Mouse (Mus musculus) hindbrain, postnatal 0 days (tissue): ENCODE results near the gene Hps3. TPM values are rescaled to one million over a fixed set of nuclear protein-coding genes. Genes with fewer than 3 reads are reported as not detected.

Experiments used
- ATAC-seq: fragments of 200-750 bp; cut with Nextera tagmentation; 2 replicates; pipeline ENCODE4 v1.8.0; 2017; ENCODE audit warnings: mild to moderate bottlenecking, moderate TSS enrichment, moderate library complexity
- DNase-seq: peaks from one replicate; pipeline ENCODE4 v3.0.0-alpha.2; 2015; ENCODE audit warnings: low spot score
- H3K27ac ChIP-seq: fragments of 300-500 bp; sonication (generic); 2 replicates; pipeline ENCODE4 v1.5.1; 2014; ENCODE audit warnings: mild to moderate bottlenecking
- H3K27me3 ChIP-seq: fragments of 300-500 bp; sonication (generic); 2 replicates; pipeline ENCODE4 v1.6.1; 2014; ENCODE audit warnings: low read length, mixed read lengths; ENCODE audit not compliant: insufficient read depth
- H3K36me3 ChIP-seq: fragments of 300-500 bp; sonication (generic); 2 replicates; pipeline ENCODE4 v1.6.1; 2014; ENCODE audit warnings: low read length, mixed read lengths; ENCODE audit not compliant: insufficient read depth
- H3K4me1 ChIP-seq: fragments of 300-500 bp; sonication (generic); 2 replicates; pipeline ENCODE4 v1.6.1; 2014; ENCODE audit warnings: antibody characterized with exemption, low read length, mixed read lengths; ENCODE audit not compliant: insufficient read depth
- H3K4me2 ChIP-seq: fragments of 300-500 bp; sonication (generic); 2 replicates; pipeline ENCODE4 v1.6.1; 2014; ENCODE audit warnings: low read depth, mild to moderate bottlenecking, low read length, moderate library complexity, mixed read lengths
- H3K4me3 ChIP-seq: fragments of 300-500 bp; sonication (generic); 2 replicates; pipeline ENCODE4 v1.5.1; 2014; ENCODE audit warnings: low read length
- H3K9ac ChIP-seq: fragments of 300-500 bp; sonication (generic); replicated peaks from 2 replicates; pipeline ENCODE4 v1.6.1; 2014; ENCODE audit warnings: mild to moderate bottlenecking, low read length, moderate library complexity, mixed read lengths
- H3K9me3 ChIP-seq: fragments of 300-500 bp; sonication (generic); 2 replicates; pipeline ENCODE4 v1.6.1; 2016; ENCODE audit warnings: low read length, mixed read lengths
- CTCF ChIP-seq: IDR thresholded peaks from 2 replicates; pipeline ENCODE4 v1.5.1; 2016; ENCODE audit warnings: antibody characterized with exemption, control low read depth, low read depth
- WGBS: fragments of 180-500 bp; shearing (Covaris S2); extraction: QIAGEN DNeasy Blood & Tissue Kit; methylation state at CpG from one replicate; pipeline ENCODE4 v1.1.7; 2014; 5-methylcytosine and 5-hydroxymethylcytosine counted together
- polyA plus RNA-seq: library from polyadenylated mRNA; unstranded; fragments of >200 nt; fragmentation: Nextera tagmentation; extraction: Ambion mirVana; gene quantifications from 2 replicates; pipeline ENCODE4 v1.2.1, GENCODE M21; 2015
- total RNA-seq: library from RNA; depleted of rRNA; stranded (reverse); fragments of >200 nt; gene quantifications from 2 replicates; pipeline ENCODE4 v1.2.3, GENCODE M21; 2014

Hps3 gene
- total and polyA plus RNA-seq, 2 experiments from 2014 or later: 11.2 to 15.6 TPM

DNA sequence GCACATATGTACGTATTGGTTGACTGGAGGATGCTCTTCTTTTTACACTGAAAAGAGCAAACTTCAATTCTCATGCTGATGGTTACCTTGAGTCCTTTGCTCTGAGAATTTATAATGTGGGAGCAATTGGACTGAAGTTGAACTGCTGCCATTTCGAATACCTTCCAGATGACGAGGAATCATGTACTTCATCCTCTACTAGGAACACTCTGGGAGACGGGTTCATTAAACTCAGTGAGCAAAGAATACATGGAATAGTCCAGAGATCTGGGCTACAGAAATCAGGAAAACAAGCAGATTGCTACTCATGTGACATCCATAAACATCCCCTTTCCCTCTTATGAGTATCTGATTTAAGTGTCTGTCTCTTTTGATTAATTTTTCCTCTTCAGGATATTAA, 954 bp upstream of the Hps3 start:
- ATAC-seq: no peak
- Histone ChIP-seq H3K36me3 (no peaks in the 10 kb centered on the region), H3K4me1 (peaks cover 4% of the 10 kb centered on the region; the same call in 1 of the 2 replicates), H3K9me3 (no peaks in the 10 kb centered on the region), H3K27me3 (no peaks in the 10 kb centered on the region), H3K9ac (no peak overlapping the region), H3K4me3 (no peak overlapping the region), H3K27ac (no peak overlapping the region), H3K4me2 (no peak overlapping the region)
- DNase-seq: no peak
- no peak for TF ChIP-seq CTCF
- 77% methylated on average over 4 of the region's 4 CpGs for WGBS

DNA sequence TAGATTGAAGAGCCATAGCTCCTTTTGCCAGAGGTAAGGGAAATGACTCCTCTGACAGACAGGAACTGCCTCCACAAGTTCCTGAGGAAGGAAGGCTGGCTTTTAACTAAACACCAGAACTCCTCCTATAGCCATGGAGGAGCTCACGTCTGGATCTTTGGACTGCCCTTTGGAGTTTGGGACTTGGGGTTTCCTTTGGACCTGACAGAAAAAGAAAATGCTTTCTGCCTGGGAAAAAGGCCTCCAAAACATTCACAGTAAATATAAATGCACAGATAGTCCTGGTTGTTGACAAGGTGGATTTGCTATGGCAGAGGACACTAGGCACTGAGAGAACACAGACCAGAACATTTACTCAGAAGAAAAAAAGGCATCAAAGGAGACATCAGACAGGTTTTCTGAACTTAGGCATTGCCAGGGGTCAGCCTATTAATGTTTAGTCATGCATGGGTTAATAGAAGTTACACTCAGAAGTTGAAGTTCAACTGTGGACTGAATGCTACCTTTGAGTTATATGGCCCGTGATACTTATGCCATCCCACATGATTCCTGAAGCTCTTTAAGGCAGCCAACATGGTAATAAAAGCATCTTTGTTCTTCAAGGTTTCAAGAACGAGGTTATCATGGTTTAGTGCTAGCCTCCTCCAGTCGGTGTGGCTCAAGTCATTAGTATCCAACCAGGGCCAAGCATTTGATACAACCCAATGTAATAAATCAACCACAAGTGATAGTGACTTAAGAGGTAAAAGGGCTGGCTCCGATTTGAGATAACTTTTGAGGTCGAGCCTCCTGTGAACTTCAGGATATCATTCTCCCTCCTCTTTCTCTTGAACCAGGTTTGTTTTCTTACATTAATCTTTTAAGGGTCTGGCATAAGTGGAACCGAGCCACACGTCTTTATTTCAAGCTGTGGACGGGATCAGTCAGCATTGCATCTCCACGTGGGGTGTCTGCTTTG, 1.1 kb downstream of the Hps3 start:
- H3K9me3 ChIP-seq: no peaks in the 10 kb centered on the region
- H3K9ac ChIP-seq: peak overlapping the region; percentile 71
- H3K4me1 ChIP-seq: peaks cover 4% of the 10 kb centered on the region; the same call in 1 of the 2 replicates
- H3K27me3 ChIP-seq: no peaks in the 10 kb centered on the region
- TF ChIP-seq CTCF: no peak
- peak overlapping the region; percentile 79; the same call in 1 of the 2 replicates for H3K27ac ChIP-seq
- WGBS: 18% methylated on average over 10 of the region's 10 CpGs
- ATAC-seq (no peak), DNase-seq (no peak)
- peak overlapping the region; percentile 88 for H3K4me3 ChIP-seq
- peak overlapping the region; percentile 80 for H3K4me2 ChIP-seq
- H3K36me3 ChIP-seq: no peaks in the 10 kb centered on the region

DNA sequence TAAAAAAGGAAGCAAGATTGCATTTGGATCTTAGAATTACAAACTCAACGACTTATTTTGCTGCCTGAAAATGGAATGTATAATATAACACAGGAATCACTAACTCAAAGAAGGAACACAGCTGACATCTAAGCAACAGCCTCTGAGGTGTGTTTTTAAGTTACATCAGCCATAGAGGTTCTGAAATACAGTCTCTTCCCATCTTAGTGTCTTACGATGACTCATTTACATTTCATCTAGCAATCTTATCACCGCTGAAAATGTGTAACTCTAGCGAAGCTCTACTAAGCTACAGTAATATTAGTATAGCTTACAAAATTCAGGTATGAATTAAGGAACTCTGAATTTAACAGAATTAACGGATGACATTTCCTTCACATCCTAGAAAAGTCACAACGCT, 4.3 kb downstream of the Hps3 start:
- H3K4me2 ChIP-seq: no peak overlapping the region
- H3K27ac ChIP-seq: no peak overlapping the region
- H3K27me3 ChIP-seq: no peaks in the 10 kb centered on the region
- ATAC-seq (no peak), DNase-seq (no peak)
- H3K36me3 ChIP-seq: peaks cover 13% of the 10 kb centered on the region; the same call in 1 of the 2 replicates
- no peaks in the 10 kb centered on the region for H3K9me3 ChIP-seq
- no peak for TF ChIP-seq CTCF
- peaks cover 4% of the 10 kb centered on the region; the same call in 1 of the 2 replicates for H3K4me1 ChIP-seq
- H3K9ac ChIP-seq: no peak overlapping the region
- no peak overlapping the region for H3K4me3 ChIP-seq
- WGBS: 94% methylated on average over 6 of the region's 6 CpGs

DNA sequence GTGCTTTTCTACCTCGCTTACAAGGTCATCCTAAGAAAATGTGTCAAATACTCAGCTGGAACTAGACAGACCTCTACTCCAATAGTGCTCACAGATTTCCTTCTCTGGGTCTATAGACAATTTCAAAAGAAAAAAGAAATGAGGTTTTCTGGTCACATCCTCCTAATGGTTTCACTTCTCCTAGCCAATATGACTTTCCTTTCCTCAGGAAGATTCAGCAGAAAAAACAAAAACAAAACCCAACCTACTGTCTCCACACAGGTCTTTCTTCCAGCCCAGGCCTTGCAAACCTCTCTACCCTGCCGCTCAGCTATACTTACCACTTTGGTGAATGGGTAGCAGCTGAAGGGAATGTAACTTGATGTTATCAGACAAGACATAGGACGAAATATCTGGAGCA, 6.5 kb downstream of the Hps3 start:
- WGBS: 92% methylated on average over 3 of the region's 3 CpGs
- H3K4me3 ChIP-seq: no peak overlapping the region
- no peak for DNase-seq
- no peak for TF ChIP-seq CTCF
- no peaks in the 10 kb centered on the region for H3K27me3 ChIP-seq
- no peaks in the 10 kb centered on the region for H3K4me1 ChIP-seq
- no peak overlapping the region for H3K9ac ChIP-seq
- H3K36me3 ChIP-seq: peaks cover 22% of the 10 kb centered on the region; the same call in 1 of the 2 replicates
- no peak for ATAC-seq
- no peaks in the 10 kb centered on the region for H3K9me3 ChIP-seq
- H3K4me2 ChIP-seq: no peak overlapping the region
- no peak overlapping the region for H3K27ac ChIP-seq

- no peak overlapping the region for H3K9ac ChIP-seq
- H3K4me3 ChIP-seq: no peak overlapping the region
- DNase-seq (no peak), ATAC-seq (no peak)
- no peaks in the 10 kb centered on the region for H3K9me3 ChIP-seq
- H3K36me3 ChIP-seq: peaks cover 26% of the 10 kb centered on the region; the same call in 1 of the 2 replicates
- no peaks in the 10 kb centered on the region for H3K4me1 ChIP-seq
- no peak overlapping the region for H3K4me2 ChIP-seq
- no peaks in the 10 kb centered on the region for H3K27me3 ChIP-seq
- WGBS: 86% methylated on average over 5 of the region's 5 CpGs
- no peak for TF ChIP-seq CTCF
- no peak overlapping the region for H3K27ac ChIP-seq
Observed at GRCm38 (mm10) chr3:20027788-20028187, 7.3 kb downstream of the Hps3 start.

- 94% methylated on average over 8 of the region's 8 CpGs for WGBS
- Histone ChIP-seq H3K9ac (no peak overlapping the region), H3K4me2 (no peak overlapping the region), H3K9me3 (no peaks in the 10 kb centered on the region), H3K4me1 (no peaks in the 10 kb centered on the region), H3K27me3 (no peaks in the 10 kb centered on the region), H3K4me3 (no peak overlapping the region), H3K36me3 (peaks cover 29% of the 10 kb centered on the region; the same call in 1 of the 2 replicates), H3K27ac (no peak overlapping the region)
- ATAC-seq (no peak), DNase-seq (no peak)
- TF ChIP-seq CTCF: no peak
Observed at GRCm38 (mm10) chr3:20026996-20027689, 8.0 kb downstream of the Hps3 start.
